Mouse (Mus musculus) liver, adult 2 months (tissue): ENCODE measurements at regions not wholly inside any gene's neighbourhood (a gene's known extent, or its start where the extent isn't known, plus 50 kb on each side); places are given as distances from the start of the nearest gene placed in this dataset.

Experiments used
- DNase-seq: peaks from one replicate; pipeline ENCODE4 v3.0.0-alpha.2; 2011; ENCODE audit warnings: low read depth, low spot score; ENCODE audit errors: extremely low read depth
- H3K27ac ChIP-seq: fragments of 200-500 bp; replicated peaks from 2 replicates; pipeline ENCODE4 v1.5.1; 2012; ENCODE audit warnings: low read depth, mild to moderate bottlenecking, control low read depth, inconsistent platforms, low read length; ENCODE audit not compliant: insufficient read depth
- H3K27me3 ChIP-seq: fragments of 200-500 bp; 2 replicates; pipeline ENCODE4 v1.6.1; 2012; ENCODE audit warnings: mild to moderate bottlenecking, moderate library complexity, low read length, inconsistent platforms; ENCODE audit not compliant: control insufficient read depth, insufficient read depth
- H3K36me3 ChIP-seq: fragments of 200-500 bp; 2 replicates; pipeline ENCODE4 v1.6.1; 2012; ENCODE audit warnings: low read length, inconsistent platforms; ENCODE audit not compliant: control insufficient read depth, insufficient read depth
- H3K4me1 ChIP-seq: fragments of 200-500 bp; 2 replicates; pipeline ENCODE4 v1.6.1; 2011; ENCODE audit warnings: low read length; ENCODE audit not compliant: control insufficient read depth, insufficient read depth
- H3K4me3 ChIP-seq: fragments of 200-500 bp; 2 replicates; pipeline ENCODE4 v1.5.1; 2011; ENCODE audit warnings: low read depth, mild to moderate bottlenecking, control low read depth, low read length, moderate library complexity; ENCODE audit not compliant: insufficient read depth
- H3K79me2 ChIP-seq: fragments of 200-500 bp; 2 replicates; pipeline ENCODE4 v1.6.1; 2012; ENCODE audit warnings: inconsistent platforms, mild to moderate bottlenecking, low read length, moderate library complexity; ENCODE audit not compliant: control insufficient read depth, insufficient read depth
- H3K9ac ChIP-seq: fragments of 200-500 bp; 2 replicates; pipeline ENCODE4 v1.6.1; 2012; ENCODE audit warnings: low read depth, mild to moderate bottlenecking, control low read depth, inconsistent platforms, low read length
- CTCF ChIP-seq: fragments of 200-500 bp; IDR thresholded peaks from 2 replicates; pipeline ENCODE4 v1.5.1; 2011; ENCODE audit warnings: low read depth, low read length, control low read depth
- POLR2A ChIP-seq: fragments of 200-500 bp; IDR thresholded peaks from 2 replicates; pipeline ENCODE4 v1.6.1; 2011; ENCODE audit warnings: low read length, control low read depth; ENCODE audit not compliant: insufficient read depth; ENCODE audit errors: extremely low read depth
- WGBS: fragments of 180-500 bp; shearing (Covaris S2); methylation state at CpG from one replicate; pipeline ENCODE4 v1.1.7; 2018; 5-methylcytosine and 5-hydroxymethylcytosine counted together

- TF ChIP-seq POLR2A, result no peak
- TF ChIP-seq CTCF, result no peak
Observed at GRCm38 (mm10) chr13:44019304-44019583, 234.7 kb downstream of the Cd83 start.

GRCm38 (mm10) chr13:44020851-44021250 is 236.3 kb downstream of the Cd83 start:
- DNase-seq, result no peak
- Histone ChIP-seq H3K36me3 (no peaks in the 10 kb centered on the region), H3K27ac (no peak overlapping the region), H3K9ac (no peak overlapping the region), H3K4me1 (0 out of 2 replicates have a peak, but pooled peaks cover 2% of the 10 kb centered on the region), H3K27me3 (no peaks in the 10 kb centered on the region), H3K4me3 (no peak overlapping the region), H3K79me2 (no peaks in the 10 kb centered on the region)
- TF ChIP-seq POLR2A (no peak), CTCF (no peak)
- 75% methylated on average over 7 of the region's 7 CpGs for WGBS

More at GRCm38 (mm10) chr13:44019304-44019583, 234.7 kb downstream of the Cd83 start:
- no peak for DNase-seq
- H3K9ac ChIP-seq, result no peak overlapping the region
- H3K36me3 ChIP-seq, result no peaks in the 10 kb centered on the region
- no peak overlapping the region for H3K4me3 ChIP-seq
- no peaks in the 10 kb centered on the region for H3K27me3 ChIP-seq
- no peaks in the 10 kb centered on the region for H3K79me2 ChIP-seq
- H3K4me1 ChIP-seq, result 0 out of 2 replicates have a peak, but pooled peaks cover under 1% of the 10 kb centered on the region
- H3K27ac ChIP-seq, result no peak overlapping the region

- Histone ChIP-seq H3K27ac (no peak overlapping the region), H3K9ac (no peak overlapping the region), H3K27me3 (no peaks in the 10 kb centered on the region), H3K4me3 (no peak overlapping the region), H3K79me2 (no peaks in the 10 kb centered on the region), H3K4me1 (0 out of 2 replicates have a peak, but pooled peaks cover 4% of the 10 kb centered on the region), H3K36me3 (no peaks in the 10 kb centered on the region)
- no peak for TF ChIP-seq POLR2A
- TF ChIP-seq CTCF, result no peak
- DNase-seq, result no peak
- WGBS, result 83% methylated on average over 10 of the region's 10 CpGs
Observed at GRCm38 (mm10) chr13:44022106-44022505, 237.5 kb downstream of the Cd83 start.

- peak overlapping the region; percentile 63; the same call in 1 of the 2 replicates for H3K27ac ChIP-seq
- H3K4me1 ChIP-seq, result 0 out of 2 replicates have a peak, but pooled peaks cover 5% of the 10 kb centered on the region
- no peak overlapping the region for H3K4me3 ChIP-seq
- DNase-seq, result peak; percentile 7
- no peak overlapping the region for H3K9ac ChIP-seq
- H3K79me2 ChIP-seq, result no peaks in the 10 kb centered on the region
- WGBS, result 70% methylated on average over 3 of the region's 3 CpGs
- H3K36me3 ChIP-seq, result no peaks in the 10 kb centered on the region
- TF ChIP-seq POLR2A, result no peak
- no peak for TF ChIP-seq CTCF
- no peaks in the 10 kb centered on the region for H3K27me3 ChIP-seq
Observed at GRCm38 (mm10) chr13:44024612-44025011, 240.0 kb downstream of the Cd83 start.

- Histone ChIP-seq H3K27me3 (no peaks in the 10 kb centered on the region), H3K27ac (peak overlapping the region; percentile 41), H3K4me1 (0 out of 2 replicates have a peak, but pooled peaks cover 5% of the 10 kb centered on the region), H3K4me3 (no peak overlapping the region), H3K36me3 (no peaks in the 10 kb centered on the region), H3K79me2 (no peaks in the 10 kb centered on the region), H3K9ac (no peak overlapping the region)
- TF ChIP-seq CTCF (no peak), POLR2A (no peak)
- peak; percentile 19 for DNase-seq
- 69% methylated on average over 26 of the region's 26 CpGs for WGBS
Observed at GRCm38 (mm10) chr13:44026321-44027255, 242.0 kb downstream of the Cd83 start.

GRCm38 (mm10) chr13:44028081-44028480 is 243.5 kb downstream of the Cd83 start:
- no peak overlapping the region for H3K4me3 ChIP-seq
- no peaks in the 10 kb centered on the region for H3K79me2 ChIP-seq
- WGBS, result 96% methylated on average over 6 of the region's 6 CpGs
- 0 out of 2 replicates have a peak, but pooled peaks cover 5% of the 10 kb centered on the region for H3K4me1 ChIP-seq
- no peaks in the 10 kb centered on the region for H3K36me3 ChIP-seq
- no peak for TF ChIP-seq POLR2A
- TF ChIP-seq CTCF, result no peak
- H3K27me3 ChIP-seq, result no peaks in the 10 kb centered on the region
- no peak overlapping the region for H3K9ac ChIP-seq
- DNase-seq, result no peak
- H3K27ac ChIP-seq, result no peak overlapping the region
